Mouse (Mus musculus) left cerebral cortex, adult 18-20 months (tissue): ENCODE results near the gene Rap1gap2. TPM values are rescaled to one million over a fixed set of nuclear protein-coding genes. Genes with fewer than 3 reads are reported as not detected.

Experiments
- DNase-seq, 2 experiments: peaks; one replicate each; pipeline ENCODE4 v3.0.0; 2021 to 2022; ENCODE audit warnings: low spot score in 2 of 2, mixed read lengths in 1 of 2
- total RNA-seq, 2 experiments: library from RNA; stranded (reverse); gene quantifications; 2 replicates each; pipeline ENCODE4 v1.2.3; 2021

Rap1gap2 gene
- total RNA-seq, 2 experiments from 2014 or later: 175 to 181 TPM

- peak; percentile 85 to 88 for DNase-seq
These were observed 239.2 kb downstream of the Rap1gap2 start for GRCm38 (mm10) chr11:74371393-74372100.

GRCm38 (mm10) chr11:74361769-74362168 lies 248.9 kb downstream of the Rap1gap2 start, which contains the start of gene Olfr412:
Gene Olfr412 (plus strand): TSS chr11:74362069.
- DNase-seq: no peak

DNA sequence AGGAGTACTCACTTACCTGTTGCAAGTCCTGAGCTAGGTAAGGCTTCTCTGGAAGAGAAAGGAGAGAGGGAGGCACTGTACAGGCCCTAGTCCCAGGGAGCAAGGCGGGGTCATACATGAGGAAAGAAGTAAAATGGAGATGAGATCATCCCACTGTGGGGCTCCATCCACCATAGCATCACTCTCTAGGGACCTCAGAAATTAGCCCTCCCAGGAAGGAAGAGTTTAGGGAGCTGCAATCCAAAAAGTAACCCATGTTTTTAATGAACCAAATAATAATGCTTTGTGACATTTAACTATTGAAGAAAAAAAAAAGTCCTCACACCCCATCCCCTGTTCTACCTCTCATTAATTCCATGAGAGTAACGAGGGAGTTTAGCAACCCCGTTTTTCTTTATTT lies 258.2 kb downstream of the Rap1gap2 start, which contains the start of gene Olfr411:
Gene Olfr411 (minus strand): TSS at position 101 of the 400 bp plus-strand sequence.
- DNase-seq: no peak

DNA sequence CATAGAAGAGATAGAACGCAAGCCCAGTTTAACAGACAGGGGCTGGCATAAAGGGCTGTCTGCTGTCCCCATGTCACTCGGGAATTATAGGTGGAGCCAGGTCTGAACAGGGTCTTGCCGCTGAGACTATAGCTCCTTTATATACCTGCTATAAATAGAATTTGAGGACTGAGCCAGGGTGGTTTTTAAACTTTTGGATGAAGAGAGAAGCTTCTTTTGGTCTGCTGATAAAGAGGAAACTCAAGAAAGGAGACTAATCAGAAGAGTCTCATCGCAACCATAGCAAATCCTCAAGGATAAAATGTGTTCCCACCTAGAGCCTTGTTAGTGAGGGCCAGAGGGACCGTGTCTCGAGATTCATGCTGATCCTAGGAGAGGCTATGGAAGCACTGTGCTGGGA lies 272.8 kb downstream of the Rap1gap2 start, which contains the start of gene Olfr410:
Gene Olfr410 (minus strand): TSS at position 101 of the 400 bp plus-strand sequence.
- no peak for DNase-seq

Other genes starting within 250 kb of the Rap1gap2 start
- gene Olfr412, start 248.8 kb downstream of the Rap1gap2 start, total RNA-seq: not detected
- gene Ccdc92b, start 8.7 kb upstream of the Rap1gap2 start, total RNA-seq: 10 to 100 TPM; 34.2 to 35.5 TPM
- gene Cluh, start 38.6 kb upstream of the Rap1gap2 start, total RNA-seq: 10 to 100 TPM; 69.0 to 71.1 TPM
- gene Pafah1b1, start 113.8 kb upstream of the Rap1gap2 start, total RNA-seq: 100 to 1,000 TPM; 393 to 415 TPM
- gene Mettl16, start 159.9 kb upstream of the Rap1gap2 start, total RNA-seq: 10 to 100 TPM; 30.4 to 33.5 TPM
- gene Mnt, start 220.0 kb upstream of the Rap1gap2 start, total RNA-seq: 10 to 100 TPM; 35.1 to 36.0 TPM